Mouse (Mus musculus): ENCODE measurements around the gene Ptgr1.

Ptgr1 gene

DNA sequence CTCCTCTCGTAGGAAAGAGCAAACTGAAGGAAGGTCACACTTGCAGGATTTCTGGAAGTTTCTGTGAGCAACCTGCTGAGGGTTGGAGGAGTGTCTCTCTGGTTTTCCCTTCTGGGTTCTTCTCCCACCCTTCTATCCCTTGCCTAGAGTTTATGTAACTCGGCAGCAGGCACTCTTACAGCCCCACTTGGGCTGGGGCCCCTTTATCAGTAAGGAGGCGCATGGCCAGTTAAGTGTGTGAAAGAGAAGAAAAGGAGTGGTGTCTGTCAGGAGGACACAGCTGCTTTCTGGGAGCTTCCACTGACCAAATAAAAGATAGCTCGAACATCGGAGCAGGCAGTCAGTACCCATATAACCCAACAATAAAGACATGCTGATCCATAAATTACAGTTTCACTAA, 5.3 kb upstream of the Ptgr1 start:
- in situ Hi-C loops (cut with MboI, MseI) = no loop called here

DNA sequence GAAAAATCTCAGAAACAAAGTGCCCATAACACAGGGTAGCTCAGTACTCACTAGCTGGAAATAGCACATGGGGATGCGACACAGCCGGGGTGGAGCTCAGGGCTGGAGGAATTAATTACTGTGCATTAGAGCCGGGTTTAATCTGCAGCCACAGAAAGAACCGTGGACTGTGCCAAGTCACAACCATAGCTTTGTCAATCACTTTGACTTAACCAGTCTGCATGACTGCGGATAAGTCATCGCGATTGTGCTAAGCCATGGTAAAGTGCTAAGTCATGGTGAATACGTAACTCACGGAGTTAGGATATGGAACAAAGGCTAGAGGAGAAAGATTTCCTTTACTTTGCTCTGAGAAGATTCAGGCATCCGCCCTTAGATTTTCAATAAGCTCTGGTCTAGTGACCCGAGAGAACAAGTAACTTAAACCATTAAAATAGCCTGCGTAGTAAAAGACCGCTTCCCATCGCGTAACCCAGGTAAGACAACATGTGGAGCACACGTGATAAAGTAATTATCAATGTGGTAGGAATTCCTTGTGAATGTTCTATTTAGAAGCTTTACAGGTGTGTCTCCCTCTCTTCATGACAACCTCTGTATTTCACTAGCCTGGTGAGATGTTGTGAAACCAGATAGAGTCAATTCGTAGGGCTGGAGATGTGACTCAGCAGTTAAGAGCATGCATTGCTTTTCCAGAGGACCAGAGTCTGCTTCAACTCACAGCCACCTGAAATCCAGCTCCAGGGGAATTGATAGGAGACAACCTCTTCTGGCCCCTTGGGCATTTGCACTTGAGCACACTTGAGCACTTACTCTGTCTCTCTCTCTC, 3.9 kb upstream of the Ptgr1 start:
- in situ Hi-C loops (cut with MboI, MseI) = no loop called here

DNA sequence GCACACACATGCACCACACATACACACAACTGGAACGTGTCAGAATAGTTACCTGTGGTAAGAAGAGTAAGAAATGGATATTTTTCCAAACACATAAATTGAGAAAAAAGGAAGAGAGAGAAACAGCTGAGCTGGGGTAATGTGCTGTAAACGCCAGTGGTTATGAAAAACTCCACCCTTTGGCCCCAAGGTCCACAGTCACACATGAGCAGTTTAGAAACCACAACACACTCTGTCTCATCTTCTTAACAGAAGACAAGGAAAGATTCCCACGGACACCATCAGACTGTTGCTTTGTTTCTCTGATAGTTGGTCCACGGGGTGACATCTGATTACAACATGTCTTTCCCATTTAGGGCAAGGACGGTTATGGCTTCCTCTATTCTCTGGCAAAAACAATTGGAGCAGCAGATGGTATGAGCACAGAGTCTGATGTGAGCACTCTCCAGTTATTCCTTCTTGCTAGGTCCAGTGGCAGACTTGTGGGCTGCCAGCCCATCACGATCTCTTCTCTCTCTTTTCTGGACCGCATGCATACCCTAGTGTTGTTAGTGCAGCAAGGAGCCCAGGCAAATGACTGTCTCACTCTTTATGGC, 2.5 kb upstream of the Ptgr1 start:
- in situ Hi-C loops (cut with MboI, MseI) = no loop called here

DNA sequence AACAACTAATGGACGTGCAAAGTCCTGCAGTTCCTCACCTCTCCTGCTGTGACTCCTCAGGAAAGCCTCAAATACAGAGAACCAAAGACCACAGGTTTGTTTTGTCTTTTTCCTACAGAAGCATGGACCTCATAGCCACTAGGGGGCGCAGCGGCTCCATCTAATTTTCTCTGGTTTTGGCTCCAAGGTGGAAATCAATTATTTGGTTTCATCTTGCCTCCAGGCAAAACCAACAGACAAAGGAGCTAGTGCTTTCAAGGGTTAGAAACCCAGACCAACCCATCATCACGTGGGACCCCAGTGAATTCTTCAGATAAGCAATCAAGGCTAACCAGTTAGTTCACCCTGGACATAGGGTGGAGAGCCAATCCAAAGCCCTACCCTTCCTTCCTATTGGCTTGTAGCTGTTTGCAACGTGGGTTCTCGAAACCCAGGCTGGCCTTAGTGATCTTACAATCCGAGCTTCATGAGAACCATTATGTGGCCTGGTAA, 1.7 kb downstream of the Ptgr1 start:
- in situ Hi-C loops (cut with MboI, MseI) = no loop called here

DNA sequence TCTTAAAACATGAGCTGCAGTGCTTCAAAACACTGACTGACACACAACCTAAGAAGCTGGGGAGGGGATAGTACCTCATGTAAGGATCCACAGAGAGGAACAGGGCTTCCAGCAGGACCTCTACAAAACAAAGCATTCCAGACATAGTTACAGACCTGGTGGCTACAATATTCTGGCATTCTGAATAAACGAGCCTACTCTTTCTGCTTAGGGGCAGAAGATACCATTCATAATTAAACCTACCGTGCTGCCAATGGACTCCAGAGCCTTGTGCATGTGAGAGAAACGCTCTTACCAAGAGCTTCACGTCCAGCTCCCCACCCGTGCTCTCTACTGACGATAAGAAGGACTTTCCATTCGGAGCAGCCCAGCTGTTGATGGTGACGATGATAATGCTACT, 4.1 kb downstream of the Ptgr1 start:
- in situ Hi-C loops (cut with MboI, MseI) = no loop called here

DNA sequence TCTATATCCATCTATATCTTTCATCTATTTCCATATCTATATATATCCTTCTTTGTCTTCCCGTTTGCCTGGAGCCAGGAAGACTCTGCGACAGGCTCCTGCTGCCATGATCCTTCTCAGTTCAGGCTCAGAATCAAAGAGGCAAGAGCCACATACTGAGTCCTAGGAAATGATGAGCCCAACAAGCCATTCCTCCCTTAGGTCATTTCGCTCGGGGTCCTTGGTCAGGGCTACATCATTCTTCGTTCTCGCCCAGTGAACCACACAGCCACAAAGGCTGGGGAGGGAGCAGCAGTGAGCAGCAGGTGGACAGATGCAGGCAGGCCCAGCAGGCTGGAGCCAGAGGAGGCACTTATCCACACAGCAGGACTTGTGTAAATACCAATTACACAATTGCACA, 5.5 kb downstream of the Ptgr1 start:
- in situ Hi-C loops (cut with MboI, MseI) = no loop called here

DNA sequence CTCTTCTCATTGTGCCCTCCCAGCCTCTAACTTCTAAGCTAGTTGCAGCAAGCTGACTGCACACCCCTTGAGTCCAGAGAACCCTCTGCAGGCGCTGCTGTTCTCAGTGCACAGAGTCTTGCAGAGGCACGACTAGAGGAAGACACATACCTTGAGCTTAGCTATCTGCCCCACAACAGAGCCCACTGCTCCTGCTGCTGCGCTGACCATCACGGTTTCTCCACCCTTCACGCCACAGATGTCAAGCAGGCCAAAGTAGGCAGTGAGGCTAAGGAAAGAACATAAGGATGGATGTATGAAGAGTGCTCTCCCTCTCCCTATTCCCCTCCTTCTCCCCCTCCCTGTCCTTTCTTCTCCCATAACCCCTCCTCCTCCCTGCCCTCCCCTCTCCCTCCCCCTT, 11.2 kb downstream of the Ptgr1 start:
- in situ Hi-C loops (cut with MboI, MseI) = no loop called here

DNA sequence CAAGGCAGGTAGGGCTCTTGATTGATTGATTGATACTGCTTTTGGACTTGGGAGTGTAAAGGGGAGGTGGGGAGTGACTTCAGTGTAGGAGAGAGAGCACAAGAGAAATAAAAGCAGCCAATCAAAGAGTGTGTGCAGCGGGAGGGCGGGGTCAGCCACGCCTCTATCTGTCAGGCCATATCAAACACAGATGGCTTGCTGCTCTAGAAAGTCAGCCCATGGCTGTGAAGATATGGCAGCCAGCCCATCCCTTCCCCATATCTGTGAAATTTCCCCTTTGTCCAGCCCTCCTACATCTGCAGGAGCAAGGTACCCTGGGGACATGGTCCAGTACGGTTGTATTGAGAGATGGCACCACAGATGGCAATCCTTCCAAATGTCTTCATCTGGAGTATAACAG, 16.2 kb downstream of the Ptgr1 start:
- in situ Hi-C loops (cut with MboI, MseI) = no loop called here

DNA sequence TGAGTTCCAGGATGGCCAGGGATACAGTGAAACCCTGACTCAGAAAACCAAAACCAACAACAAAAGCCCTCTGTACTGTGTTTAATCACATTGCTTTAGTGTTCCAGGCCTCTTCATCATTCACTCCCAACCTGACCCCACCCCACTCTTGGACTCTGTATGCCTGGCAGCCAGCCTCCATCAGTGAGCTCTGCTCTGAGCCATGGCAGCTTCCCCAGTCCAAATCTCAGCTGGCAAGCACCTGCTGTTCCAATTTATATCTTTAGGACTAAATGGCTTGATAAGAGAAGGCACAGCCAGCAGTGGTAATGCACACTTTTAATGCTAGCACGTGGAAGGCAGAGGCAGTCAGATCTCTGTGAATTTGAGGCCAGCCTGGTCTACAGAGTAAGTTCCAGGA, 21.8 kb downstream of the Ptgr1 start:
- in situ Hi-C loops (cut with MboI, MseI) = no loop called here

DNA sequence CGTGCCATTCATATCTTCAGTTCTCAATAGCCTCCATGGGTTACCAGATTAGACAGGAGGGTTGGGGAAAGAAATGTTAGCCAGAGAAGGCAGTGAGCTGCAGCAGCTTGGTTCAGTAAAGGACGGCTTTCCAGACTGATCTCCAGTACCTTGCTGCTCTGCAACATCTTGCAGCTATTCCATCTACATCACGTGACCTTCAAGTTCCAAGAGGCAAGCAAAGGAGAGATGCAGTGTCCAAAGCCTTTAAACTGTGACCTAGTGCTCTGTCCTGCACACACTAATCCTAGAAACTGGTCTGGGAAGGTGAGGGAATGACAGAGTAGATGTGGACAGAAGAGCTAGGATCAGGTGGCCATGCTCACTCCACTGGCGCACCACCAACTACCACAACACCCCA, 23.6 kb downstream of the Ptgr1 start:
- in situ Hi-C loops (cut with MboI, MseI) = no loop called here

DNA sequence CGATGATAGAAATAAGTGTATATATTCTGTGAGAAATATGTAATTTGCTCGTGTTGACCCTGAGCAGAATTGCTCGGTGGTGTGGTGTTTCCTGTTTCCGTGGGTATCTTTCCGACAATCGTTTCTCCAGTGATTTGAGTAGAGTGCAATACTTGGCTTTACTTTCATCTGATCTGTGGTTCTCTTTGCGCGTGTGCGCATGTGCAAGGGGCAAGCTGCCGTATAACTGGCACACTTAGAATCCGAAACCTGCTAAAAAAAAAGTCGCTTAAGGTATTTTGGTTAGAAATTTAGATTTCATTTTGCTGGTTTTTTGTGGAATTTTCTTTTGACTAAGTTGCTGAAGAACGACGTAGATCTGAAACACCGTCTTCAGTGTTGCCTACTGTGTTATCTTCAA, 25.2 kb downstream of the Ptgr1 start:
- in situ Hi-C loops (cut with MboI, MseI) = no loop called here

DNA sequence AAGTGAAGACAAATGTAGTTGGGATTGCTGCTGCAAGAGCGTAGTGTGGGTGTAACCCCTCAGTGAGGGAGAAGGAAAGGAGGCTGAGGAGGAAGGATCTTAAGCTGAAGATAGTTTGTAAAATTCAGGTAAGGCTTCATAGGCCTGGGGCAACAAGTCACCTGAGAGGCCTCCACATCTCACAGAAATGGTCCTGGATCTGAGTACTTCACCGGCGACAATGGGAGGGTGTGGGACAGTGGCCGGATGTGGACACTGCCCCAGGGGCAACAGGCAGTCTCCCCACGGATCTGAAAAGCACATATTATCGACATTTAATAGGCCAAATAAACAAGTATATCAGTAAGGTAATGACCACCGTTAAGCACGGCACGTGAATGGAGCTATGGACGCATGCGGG, 34.3 kb downstream of the Ptgr1 start:
- in situ Hi-C loops (cut with MboI, MseI) = no loop called here

DNA sequence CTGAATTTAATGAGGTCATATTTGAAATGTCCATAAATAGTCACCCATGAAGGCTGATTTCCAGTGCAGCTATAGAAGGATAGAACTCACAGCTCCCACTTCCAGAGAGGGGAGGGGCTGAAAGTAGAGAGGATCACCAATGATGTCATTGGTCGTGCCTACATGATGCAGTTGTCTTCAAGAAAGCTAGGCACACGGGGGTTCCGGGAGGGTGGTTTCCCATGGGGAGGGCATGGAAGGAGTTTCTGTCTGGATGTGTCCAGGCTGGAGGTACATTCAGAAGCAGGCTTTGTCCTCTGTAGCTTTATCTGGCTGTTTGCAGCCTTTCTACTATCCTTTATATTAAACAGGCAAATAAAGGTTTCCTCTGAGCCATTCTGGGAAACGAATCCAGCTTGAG, 38.5 kb downstream of the Ptgr1 start:
- in situ Hi-C loops (cut with MboI, MseI) = no loop called here

DNA sequence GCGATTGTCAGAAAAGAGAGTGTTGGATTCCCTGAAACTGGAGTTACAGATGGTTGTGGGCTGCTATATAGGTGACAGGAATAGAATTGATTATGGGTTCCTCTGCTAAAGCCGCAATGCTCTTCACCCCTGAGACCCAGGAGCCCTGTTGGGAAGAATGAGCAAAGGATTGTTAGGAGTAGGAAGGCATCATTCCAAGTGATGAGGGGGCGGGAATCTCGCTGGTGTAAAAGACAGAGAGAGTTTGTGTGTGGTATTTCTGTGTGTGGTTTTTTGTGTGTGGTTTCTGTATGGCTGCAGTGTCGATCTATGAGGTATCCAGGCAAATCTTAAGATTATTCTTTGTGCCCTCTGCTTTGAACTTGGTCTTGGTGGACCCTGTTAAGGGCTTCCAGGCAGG, 42.2 kb downstream of the Ptgr1 start:
- in situ Hi-C loops (cut with MboI, MseI) = no loop called here

DNA sequence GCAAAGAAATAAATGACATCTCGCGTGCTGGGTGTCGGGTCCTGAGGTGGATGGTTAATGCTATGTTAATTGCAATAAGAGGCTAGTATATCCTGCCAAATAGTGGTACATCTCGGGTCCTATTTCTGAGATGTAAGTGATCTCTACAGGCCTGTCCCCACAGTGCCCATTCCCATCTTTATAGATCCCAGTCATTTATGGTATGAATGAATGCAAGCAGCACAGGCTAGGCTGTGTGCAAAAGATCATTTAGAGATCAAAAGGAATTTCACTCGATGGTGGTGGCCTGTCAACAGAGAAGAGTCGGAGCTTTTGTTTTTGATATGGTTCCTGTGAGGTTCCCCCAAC, 42.7 kb downstream of the Ptgr1 start:
- in situ Hi-C loops (cut with MboI, MseI) = no loop called here

DNA sequence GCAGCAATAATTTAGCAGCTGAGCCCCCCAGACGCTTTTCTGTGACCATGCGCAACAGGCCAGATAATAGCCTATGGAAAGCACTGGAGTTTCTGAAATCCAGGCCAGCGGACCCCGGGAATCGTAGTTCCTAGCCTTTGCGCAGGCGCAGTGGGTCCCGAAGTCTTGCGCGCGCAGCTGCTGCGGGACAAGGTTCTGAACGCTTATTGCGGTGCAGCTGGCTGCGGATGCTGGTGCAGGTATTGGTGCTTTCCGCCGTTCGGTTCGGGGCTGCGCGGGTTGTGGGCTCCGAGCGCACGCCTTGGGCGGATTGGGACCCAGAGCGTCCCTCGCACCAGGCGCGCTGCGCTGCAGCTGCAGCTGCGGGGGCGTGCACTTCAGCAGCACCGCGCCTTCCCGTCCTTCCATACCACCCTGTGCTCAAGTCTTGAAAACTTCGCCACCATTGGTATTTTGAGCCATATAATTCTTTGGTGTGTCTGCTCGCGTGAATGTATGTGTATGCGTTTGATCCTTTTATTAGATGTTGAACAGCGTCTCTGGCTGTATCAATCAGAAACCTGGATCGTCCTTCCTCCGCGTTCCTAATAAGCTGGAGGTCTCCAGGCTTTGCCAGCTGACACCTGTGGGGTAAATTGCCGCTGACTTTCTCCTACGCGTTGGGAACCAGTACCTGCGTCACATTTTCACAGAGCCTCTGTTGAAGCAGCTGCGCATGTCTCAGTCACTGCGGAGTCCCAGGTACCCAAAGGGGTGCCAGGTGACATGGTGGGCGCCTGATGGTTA, 43.3 kb downstream of the Ptgr1 start, which contains the start of gene Zkscan16:
Gene Zkscan16 (plus strand): TSS at position 209 of the 786 bp plus-strand sequence.
- in situ Hi-C loops (cut with MboI, MseI) = no loop called here

DNA sequence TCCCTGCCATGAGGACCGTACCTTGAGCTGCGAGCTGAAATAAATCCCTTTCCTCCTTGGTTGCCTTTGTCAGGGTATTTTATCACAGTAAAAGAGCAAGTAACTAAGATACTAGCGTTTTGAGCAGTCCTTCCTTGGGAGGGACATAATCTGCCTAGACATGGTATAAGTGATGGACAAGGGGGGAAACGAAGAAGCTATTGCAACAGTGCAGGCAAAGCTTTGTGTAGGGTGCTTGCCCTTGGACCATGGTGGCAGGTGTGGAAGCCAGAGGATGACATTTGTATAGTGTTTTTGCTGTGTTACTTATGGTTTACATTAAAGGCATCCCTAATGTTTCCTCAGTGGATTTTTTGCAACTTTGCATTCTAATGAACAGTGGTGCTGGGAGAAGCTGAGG, 44.0 kb downstream of the Ptgr1 start:
- in situ Hi-C loops (cut with MboI, MseI) = no loop called here

DNA sequence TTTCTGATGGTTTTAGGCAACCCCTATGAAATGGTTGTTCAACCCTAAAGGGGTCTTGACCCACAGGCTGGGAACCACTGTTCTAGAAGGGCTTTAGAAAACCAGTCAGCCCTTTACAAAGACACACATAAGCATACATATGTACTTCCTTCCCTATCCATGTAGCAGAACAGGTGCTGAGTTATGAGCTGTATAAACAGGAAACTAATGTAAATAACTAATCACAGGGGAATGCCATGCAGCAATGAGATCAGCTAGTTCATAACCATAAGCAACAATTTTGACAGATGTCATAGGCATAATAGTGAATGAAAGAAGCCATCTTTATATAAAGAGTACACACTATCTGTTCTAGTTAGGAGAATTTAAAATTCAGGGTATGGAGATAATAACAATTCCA, 45.3 kb downstream of the Ptgr1 start:
- in situ Hi-C loops (cut with MboI, MseI) = no loop called here

DNA sequence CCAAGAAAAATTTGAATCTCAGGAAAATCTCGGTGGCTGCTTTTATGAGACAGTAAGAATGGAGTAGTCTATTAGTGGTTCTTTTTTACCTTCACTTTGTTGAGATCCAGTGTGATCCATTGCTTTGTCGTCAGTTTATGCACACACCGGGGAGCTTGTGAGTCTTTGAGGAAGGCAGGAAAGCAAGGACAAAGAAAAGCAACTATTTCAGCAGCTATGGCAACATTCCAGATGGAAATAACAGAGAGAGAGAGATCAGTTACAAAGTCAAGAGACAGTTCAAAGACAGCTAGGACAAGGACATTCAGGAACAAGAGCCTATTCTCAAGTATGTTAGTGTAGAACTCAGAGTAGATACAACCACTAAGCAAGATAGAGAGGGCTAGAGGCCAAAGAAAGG, 51.1 kb downstream of the Ptgr1 start:
- in situ Hi-C loops (cut with MboI, MseI) = no loop called here

DNA sequence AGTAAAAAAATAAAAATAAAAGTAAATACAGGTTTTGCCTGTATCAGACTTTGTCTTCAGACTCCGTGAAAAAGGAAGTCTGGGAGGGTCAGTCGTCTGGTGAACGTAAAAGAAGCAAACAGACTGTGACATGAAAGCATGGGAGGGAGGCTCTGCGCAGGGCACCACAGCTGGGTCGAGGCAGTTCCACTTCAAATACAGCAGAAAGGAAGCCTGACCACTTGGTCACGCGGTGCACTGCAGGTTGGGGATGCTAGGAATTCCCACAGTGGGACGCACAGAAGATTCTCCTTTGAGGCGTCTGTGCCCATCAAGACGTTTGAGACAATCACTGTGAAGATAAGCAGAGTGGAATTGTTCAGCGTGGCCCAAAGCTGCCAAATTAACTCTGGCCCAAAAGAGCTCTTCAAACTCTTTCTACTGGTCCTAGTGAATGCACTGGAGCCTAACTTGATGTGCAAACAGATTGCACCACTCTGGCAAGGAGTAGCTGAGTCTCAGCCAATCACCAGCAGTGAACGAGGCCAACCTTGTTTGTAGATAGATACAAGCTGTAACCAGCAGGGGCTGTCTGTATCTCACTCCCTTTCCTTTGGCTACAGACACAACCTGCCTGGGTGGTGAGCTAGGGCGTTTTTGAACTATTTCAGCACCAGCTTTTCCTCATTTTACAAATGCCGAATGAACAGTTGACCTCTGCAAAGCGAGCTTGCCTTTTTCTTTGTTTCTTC, 52.0 kb downstream of the Ptgr1 start:
- in situ Hi-C loops (cut with MboI, MseI) = no loop called here

DNA sequence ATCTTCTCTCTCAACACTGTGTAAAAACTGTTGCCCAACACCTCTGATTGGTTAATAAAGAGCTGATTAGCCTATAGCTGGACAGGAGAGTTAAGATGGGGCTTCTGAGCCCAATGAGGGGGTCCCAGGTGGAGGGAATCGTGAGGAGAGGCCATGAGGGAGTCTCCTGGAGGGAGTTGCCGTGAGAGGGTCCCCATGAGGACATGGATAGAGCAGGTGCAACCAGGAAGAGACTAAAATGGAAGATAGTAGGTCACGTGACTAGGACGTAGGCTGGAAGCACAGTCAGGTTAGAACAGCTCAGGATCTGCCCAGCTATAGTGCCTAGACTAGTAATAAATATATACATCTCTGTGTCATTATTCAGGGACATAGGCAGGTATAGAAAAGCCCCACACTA, 52.6 kb downstream of the Ptgr1 start:
- in situ Hi-C loops (cut with MboI, MseI) = no loop called here

DNA sequence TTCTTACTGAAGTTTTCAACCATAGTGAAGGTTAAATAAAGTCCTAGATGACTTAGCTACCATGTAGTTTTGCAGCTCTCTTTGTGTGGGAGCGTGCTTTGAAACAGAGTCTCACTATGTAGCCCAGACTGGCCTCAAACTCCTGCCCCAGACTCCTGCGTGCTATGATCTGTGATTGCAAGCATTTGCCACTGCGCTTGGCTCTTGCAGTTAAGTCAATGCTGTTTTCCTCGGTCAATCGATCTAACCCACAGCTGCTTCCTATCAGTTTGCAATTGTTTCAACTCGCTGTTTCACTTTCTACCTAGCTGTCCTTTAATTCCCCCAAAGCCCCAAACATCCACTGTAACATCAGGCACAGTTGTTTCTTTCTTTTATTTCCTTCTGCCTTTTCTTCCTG, 54.4 kb downstream of the Ptgr1 start:
- in situ Hi-C loops (cut with MboI, MseI) = no loop called here

Measured in T-helper 2 cell (primary cell).